Mouse (Mus musculus) embryonic facial prominence, embryonic 11.5 days (tissue): Measurements from ENCODE around the gene Zfp219. TPM values are rescaled to one million over a fixed set of nuclear protein-coding genes. Genes with fewer than 3 reads are reported as not detected.

Source experiments
- ATAC-seq: fragments of 200-750 bp; cut with Nextera tagmentation; replicated peaks from 2 replicates; pipeline ENCODE4 v1.8.0; 2017; ENCODE audit warnings: low read depth; ENCODE audit not compliant: insufficient number of reproducible peaks, low FRiP score, low TSS enrichment
- DNase-seq: peaks from one replicate; pipeline ENCODE4 v3.0.0-alpha.2; 2015; ENCODE audit warnings: low spot score
- H3K27ac ChIP-seq: fragments of 300-500 bp; sonication (generic); replicated peaks from 2 replicates; pipeline ENCODE4 v1.5.1; 2014; ENCODE audit warnings: mild to moderate bottlenecking, low read depth, low read length, control low read depth
- H3K27me3 ChIP-seq: fragments of 300-500 bp; sonication (generic); 2 replicates; pipeline ENCODE4 v1.6.1; 2014; ENCODE audit warnings: mild to moderate bottlenecking, low read length, moderate library complexity, mixed read lengths; ENCODE audit not compliant: control insufficient read depth, insufficient read depth
- H3K36me3 ChIP-seq: fragments of 300-500 bp; sonication (generic); replicated peaks from 2 replicates; pipeline ENCODE4 v1.6.1; 2014; ENCODE audit warnings: low read depth, mild to moderate bottlenecking, low read length, moderate library complexity, mixed read lengths; ENCODE audit not compliant: control insufficient read depth, insufficient read depth
- H3K4me1 ChIP-seq: fragments of 300-500 bp; sonication (generic); 2 replicates; pipeline ENCODE4 v1.6.1; 2014; ENCODE audit warnings: low read length, mixed read lengths; ENCODE audit not compliant: control insufficient read depth, insufficient read depth
- H3K4me2 ChIP-seq: fragments of 300-500 bp; sonication (generic); 2 replicates; pipeline ENCODE4 v1.6.1; 2014; ENCODE audit warnings: low read depth, mild to moderate bottlenecking, control low read depth, low read length, moderate library complexity
- H3K4me3 ChIP-seq: fragments of 300-500 bp; sonication (generic); 2 replicates; pipeline ENCODE4 v1.5.1; 2014; ENCODE audit warnings: low read depth, low read length, control low read depth
- H3K9ac ChIP-seq: fragments of 300-500 bp; sonication (generic); replicated peaks from 2 replicates; pipeline ENCODE4 v1.6.1; 2014; ENCODE audit warnings: mild to moderate bottlenecking, control low read depth, low read length
- H3K9me3 ChIP-seq: fragments of 300-500 bp; sonication (generic); replicated peaks from 2 replicates; pipeline ENCODE4 v1.6.1; 2016; ENCODE audit warnings: mild to moderate bottlenecking, low read length, inconsistent platforms, mixed read lengths; ENCODE audit not compliant: control insufficient read depth
- WGBS: fragments of 180-500 bp; shearing (Covaris S2); extraction: QIAGEN DNeasy Blood & Tissue Kit; methylation state at CpG from one replicate; pipeline ENCODE4 v1.1.7; 2014; 5-methylcytosine and 5-hydroxymethylcytosine counted together
- polyA plus RNA-seq: library from polyadenylated mRNA; unstranded; fragments of >200 nt; fragmentation: Nextera tagmentation; extraction: Ambion mirVana; gene quantifications from 2 replicates; pipeline ENCODE4 v1.2.1, GENCODE M21; 2014

Zfp219 gene
- polyA plus RNA-seq, 1 experiment from 2014 or later: 54.7 TPM

GRCm38 (mm10) chr14:52021568-52022212, 1.2 kb upstream of the Zfp219 start:
- Histone ChIP-seq H3K9ac (no peak overlapping the region), H3K4me1 (0 out of 2 replicates have a peak, but pooled peaks cover 3% of the 10 kb centered on the region), H3K27ac (no peak overlapping the region), H3K9me3 (no peaks in the 10 kb centered on the region), H3K27me3 (no peaks in the 10 kb centered on the region), H3K4me2 (no peak overlapping the region), H3K4me3 (no peak overlapping the region), H3K36me3 (no peaks in the 10 kb centered on the region; the same call in 1 of the 2 replicates)
- no peak for DNase-seq
- ATAC-seq: no peak
- WGBS: 92% methylated on average over 8 of the region's 8 CpGs

DNA sequence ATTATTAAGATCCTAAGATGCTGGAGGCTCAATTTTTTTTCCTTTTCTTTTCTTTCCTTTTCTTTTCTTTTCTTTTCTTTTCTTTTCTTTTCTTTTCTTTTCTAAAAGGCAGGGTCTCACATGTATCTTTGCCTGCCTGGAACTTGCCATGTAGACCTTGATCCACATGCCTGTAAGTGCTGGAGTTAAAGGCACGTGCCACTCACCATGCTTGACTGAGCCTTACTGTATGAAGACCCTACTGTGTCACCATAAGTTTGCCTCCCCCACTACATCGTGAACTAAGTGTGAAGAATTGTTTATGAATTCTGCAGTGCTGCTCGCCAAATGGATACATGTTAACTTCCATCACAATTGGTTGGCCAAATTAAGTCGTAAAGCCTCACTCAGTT, 601 bp upstream of the Zfp219 start:
- 82% methylated on average over 4 of the region's 4 CpGs for WGBS
- H3K9me3 ChIP-seq: no peaks in the 10 kb centered on the region
- no peak overlapping the region for H3K27ac ChIP-seq
- ATAC-seq (no peak), DNase-seq (no peak)
- peak overlapping the region; percentile 78; the same call in 1 of the 2 replicates for H3K4me2 ChIP-seq
- 0 out of 2 replicates have a peak, but pooled peaks cover 3% of the 10 kb centered on the region for H3K4me1 ChIP-seq
- H3K36me3 ChIP-seq: no peaks in the 10 kb centered on the region; the same call in 1 of the 2 replicates
- no peaks in the 10 kb centered on the region for H3K27me3 ChIP-seq
- no peak overlapping the region for H3K9ac ChIP-seq
- no peak overlapping the region for H3K4me3 ChIP-seq

DNA sequence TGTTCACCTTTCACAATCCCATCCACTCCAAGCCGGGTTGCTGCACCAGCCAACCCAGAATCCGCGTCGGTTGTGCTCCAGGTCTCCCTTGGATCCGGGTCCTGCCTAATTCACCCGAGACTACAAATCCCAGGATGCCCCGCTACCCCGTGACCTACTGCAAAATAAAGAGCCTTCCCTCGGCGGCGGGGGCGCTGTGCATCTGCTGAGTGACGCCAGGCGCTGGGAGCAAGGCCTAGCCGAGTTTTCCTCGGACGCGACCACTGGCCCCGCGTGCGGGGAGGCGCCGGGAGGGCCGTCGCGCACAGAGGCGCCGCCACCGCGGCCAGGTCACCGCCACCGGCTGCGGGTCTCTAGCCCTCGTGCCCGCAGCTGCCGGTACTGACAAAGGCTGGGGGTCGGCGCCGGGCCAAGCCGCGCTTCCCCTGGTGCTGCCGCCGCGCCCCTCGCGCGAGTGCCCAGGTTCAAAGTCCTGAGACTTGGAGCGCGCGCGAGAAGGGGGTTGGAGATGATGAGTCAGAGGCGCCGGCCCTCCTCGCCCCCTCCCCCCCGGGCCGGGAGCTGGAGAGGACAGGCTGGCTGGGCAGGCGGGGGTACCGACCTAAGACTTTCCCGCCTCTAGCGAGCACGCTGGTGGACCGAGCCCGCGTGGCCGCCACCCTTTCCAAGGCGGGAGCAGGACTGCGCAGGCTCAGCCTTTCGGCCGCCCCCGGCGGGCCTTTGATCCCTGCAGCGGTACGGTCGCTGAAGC, 768 bp downstream of the Zfp219 start:
- under 1% methylated on average over 74 of the region's 74 CpGs for WGBS
- Histone ChIP-seq H3K4me1 (peaks cover 6% of the 10 kb centered on the region; the same call in 1 of the 2 replicates), H3K9me3 (no peaks in the 10 kb centered on the region), H3K27me3 (no peaks in the 10 kb centered on the region), H3K36me3 (no peaks in the 10 kb centered on the region; the same call in 1 of the 2 replicates), H3K4me3 (peak overlapping the region; percentile 53), H3K27ac (peak overlapping the region; percentile 96), H3K4me2 (peak overlapping the region; percentile 78), H3K9ac (peak overlapping the region; percentile 90)
- peak; percentile 85 for ATAC-seq
- DNase-seq: peak; percentile 98

- 38% methylated on average over 12 of the region's 12 CpGs for WGBS
- Histone ChIP-seq H3K27me3 (no peaks in the 10 kb centered on the region), H3K9ac (peak overlapping the region; percentile 90), H3K27ac (peak overlapping the region; percentile 96), H3K4me3 (peak overlapping the region; percentile 53), H3K4me1 (peaks cover 6% of the 10 kb centered on the region; the same call in 1 of the 2 replicates), H3K36me3 (no peaks in the 10 kb centered on the region; the same call in 1 of the 2 replicates), H3K4me2 (peak overlapping the region; percentile 78), H3K9me3 (no peaks in the 10 kb centered on the region)
- no peak for ATAC-seq
- DNase-seq: no peak
These were observed 1.4 kb downstream of the Zfp219 start for GRCm38 (mm10) chr14:52019051-52019589.

DNA sequence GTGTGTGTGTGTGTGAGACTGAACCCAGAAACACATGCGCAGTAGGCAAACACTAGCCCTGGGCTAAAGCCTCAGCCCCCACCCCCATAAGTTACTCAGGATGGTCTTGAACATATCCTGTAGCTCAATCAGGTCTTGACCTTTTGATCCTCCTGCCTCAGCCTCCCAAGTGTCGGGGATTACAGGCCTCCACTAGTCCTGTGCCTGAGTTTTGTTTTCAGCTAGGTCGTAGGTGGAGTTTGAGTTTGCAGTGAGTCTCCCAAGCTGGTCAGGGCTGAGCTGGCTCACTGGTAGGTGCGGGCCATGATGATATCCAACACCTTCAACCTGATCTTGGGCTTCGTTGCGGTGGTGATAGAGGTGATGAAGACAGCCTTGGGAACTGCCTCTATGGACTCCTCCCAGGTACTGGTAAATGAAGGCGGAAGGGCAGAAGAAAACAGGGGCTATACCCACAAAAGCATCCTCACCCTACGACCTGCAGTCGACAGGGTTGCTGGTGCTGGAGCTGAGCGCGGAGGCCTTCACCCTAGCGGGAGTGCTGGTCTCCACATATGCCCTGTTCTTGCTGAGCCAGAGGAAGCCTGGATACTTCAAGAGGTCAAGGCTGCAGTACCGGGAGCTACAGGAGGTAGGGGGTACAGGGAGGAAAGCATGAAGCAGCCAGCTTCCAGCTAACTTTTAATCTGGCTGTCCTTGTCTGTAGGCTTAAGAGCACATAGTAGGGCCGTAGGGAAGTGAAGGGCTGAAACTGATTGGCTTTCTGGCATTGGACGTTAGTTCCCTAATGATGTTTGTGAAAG, 2.1 kb downstream of the Zfp219 start:
- no peaks in the 10 kb centered on the region for H3K27me3 ChIP-seq
- peaks cover 6% of the 10 kb centered on the region; the same call in 1 of the 2 replicates for H3K4me1 ChIP-seq
- H3K4me3 ChIP-seq: no peak overlapping the region
- peak overlapping the region; percentile 78; the same call in 1 of the 2 replicates for H3K4me2 ChIP-seq
- no peak for DNase-seq
- no peak overlapping the region; the same call in 1 of the 2 replicates for H3K9ac ChIP-seq
- no peaks in the 10 kb centered on the region; the same call in 1 of the 2 replicates for H3K36me3 ChIP-seq
- no peak for ATAC-seq
- H3K27ac ChIP-seq: peak overlapping the region; percentile 96; the same call in 1 of the 2 replicates
- no peaks in the 10 kb centered on the region for H3K9me3 ChIP-seq
- WGBS: 87% methylated on average over 15 of the region's 15 CpGs

- Histone ChIP-seq H3K4me2 (no peak overlapping the region), H3K9ac (no peak overlapping the region), H3K4me1 (peaks cover 6% of the 10 kb centered on the region; the same call in 1 of the 2 replicates), H3K4me3 (no peak overlapping the region), H3K36me3 (no peaks in the 10 kb centered on the region; the same call in 1 of the 2 replicates), H3K9me3 (no peaks in the 10 kb centered on the region), H3K27me3 (no peaks in the 10 kb centered on the region), H3K27ac (no peak overlapping the region)
- WGBS: 79% methylated on average over 4 of the region's 4 CpGs
- no peak for ATAC-seq
- no peak for DNase-seq
These were observed 2.9 kb downstream of the Zfp219 start for GRCm38 (mm10) chr14:52017662-52018061.

DNA sequence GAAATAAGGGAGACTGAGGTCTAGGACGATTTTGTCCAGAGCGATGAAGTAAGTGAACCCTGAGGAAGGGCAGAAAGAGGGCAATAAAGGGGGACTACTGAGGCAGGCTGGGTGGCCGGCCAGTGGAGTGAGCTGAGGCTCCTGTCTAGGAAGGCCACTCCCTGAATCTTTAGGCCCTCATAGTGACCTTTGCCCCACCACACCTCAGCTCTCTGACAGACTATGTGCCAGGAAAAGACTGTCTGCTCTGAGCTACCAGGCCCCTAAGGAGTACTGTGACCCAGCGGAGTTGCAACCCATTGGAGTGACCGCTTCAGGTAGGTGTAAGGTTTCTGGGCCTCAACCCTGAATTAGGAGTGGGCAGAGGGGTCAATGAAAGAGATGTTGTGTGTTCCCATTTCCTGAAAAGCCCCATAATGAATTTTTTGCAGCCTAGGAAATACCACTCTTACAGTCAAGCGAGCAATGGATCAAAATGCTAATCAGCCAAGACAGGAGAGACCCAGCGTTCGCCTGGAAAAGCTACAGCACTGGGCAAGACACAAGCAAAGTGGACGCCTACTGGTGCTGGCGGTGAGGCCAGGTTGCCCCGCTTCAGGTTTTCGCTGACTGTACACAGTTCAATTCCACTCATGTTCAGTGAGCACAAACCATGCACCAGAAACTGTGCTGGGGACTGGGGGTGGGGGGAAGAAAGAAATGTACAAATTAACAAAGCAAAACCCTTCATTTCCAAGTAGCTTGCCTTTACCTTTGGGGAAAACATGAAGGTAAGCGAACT, 3.7 kb downstream of the Zfp219 start:
- WGBS: 74% methylated on average over 13 of the region's 13 CpGs
- no peak overlapping the region for H3K9ac ChIP-seq
- peaks cover 6% of the 10 kb centered on the region; the same call in 1 of the 2 replicates for H3K4me1 ChIP-seq
- ATAC-seq (no peak), DNase-seq (no peak)
- H3K4me2 ChIP-seq: no peak overlapping the region
- H3K36me3 ChIP-seq: no peaks in the 10 kb centered on the region; the same call in 1 of the 2 replicates
- no peak overlapping the region for H3K4me3 ChIP-seq
- no peaks in the 10 kb centered on the region for H3K27me3 ChIP-seq
- no peak overlapping the region for H3K27ac ChIP-seq
- H3K9me3 ChIP-seq: no peaks in the 10 kb centered on the region
